Mouse (Mus musculus) thymus, postnatal 36 days (tissue): ENCODE results near the gene Camk1.
A peak's percentile ranks its signal among the peaks of the same experiment; 100 is the strongest.

ENCODE experiments used
- DNase-seq, 2 experiments: peaks; one replicate each; pipeline ENCODE4 v3.0.0; 2022; ENCODE audit warnings: mixed read lengths in 2 of 2

The Camk1 gene

DNA sequence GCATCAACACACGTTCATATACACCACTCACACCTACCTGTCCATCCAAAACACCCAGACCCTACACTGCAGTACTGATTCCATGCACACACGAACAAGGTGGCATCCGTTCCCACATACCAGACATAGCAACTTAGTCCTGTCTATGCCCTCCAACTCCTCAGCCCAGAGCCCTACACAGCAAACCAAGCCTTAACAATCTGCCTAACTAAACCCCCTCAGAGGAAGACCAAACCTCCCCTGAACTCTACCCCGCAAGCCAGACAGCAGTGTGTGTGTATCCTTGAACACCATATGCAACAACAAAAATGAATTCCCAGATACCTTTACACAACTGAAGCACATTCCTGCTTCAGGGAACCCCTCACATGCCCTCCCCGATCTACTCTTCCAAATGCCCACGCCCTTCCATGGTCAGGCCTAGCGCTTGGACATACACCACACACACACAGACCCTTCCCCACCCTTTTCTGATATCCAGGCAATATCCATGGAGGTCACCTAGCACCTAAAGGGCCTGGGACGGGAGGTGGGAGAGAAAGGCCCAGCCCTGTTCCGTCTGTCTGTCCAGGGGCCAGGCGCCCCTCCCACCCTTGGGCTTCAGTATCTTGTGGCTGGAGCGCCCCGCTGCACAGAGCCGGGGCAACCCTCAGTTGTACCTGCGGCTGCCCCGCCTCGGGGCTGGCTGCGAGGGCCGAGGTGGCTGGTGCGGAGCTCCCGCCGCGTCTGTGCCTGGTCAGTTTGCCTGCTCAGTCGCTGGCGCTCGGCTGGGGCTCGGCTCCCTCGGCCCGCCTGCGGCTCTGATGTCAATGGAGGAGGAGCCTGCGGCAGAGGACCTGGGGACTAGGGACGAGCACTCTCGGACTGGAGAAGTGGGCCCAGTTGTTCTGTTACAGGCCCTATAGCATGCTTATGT, at the start of gene Camk1:
Gene Camk1 (minus strand): TSS at position 808 of the 916 bp plus-strand sequence.
- peak; percentile 14 to 26 for DNase-seq

DNA sequence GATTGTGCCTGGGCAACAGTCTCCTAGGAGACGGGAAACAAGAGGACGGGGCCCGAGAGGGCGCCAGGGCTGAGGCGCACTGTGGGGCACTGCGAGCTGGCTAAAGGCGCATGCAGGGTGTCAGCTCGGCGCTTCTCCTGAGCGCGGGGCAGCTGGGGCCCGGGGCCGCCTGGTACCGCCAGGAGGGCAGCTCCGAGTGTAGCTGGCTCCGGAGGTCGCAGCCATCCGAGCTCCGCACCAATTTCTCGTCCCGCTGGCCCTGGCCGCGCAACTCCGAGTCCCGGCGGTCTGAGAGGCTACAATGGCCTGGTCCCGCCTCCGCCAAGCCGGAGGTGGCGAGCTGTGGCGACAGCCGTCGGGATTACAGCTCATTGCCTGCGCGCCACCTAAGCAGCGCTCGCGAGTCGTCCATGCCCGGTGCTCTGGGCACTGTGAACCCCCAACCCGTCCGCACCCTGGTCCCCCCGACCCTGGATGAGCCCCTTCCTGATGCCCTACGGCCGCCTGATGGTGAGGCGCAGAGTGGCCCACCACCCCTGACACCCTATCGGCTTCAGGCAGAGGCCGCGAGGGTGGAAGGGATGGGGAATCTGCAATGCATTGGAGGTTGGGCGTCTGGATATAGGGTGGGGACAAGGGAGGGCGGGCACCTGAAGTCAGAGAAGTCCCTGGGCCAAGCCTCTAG, 48.7 kb upstream of the Camk1 start:
- DNase-seq = no peak

DNA sequence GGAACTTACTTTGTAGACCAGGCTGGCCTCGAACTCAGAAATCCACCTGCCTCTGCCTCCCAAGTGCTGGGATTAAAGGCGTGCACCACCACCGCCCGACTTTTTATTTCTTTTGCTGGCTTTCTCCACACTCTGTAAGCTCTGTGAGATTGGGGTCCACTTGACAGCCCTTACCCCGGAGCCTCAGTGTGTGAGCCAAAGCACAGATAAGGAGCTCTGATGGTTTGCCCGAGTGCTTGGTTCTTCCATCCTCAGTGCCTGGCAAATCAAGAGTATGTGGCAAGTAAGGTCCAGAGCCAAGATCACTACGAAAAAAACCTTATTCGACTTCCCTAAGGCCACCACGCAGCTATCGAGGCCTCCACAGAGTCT, 48.2 kb upstream of the Camk1 start:
- no peak for DNase-seq

DNA sequence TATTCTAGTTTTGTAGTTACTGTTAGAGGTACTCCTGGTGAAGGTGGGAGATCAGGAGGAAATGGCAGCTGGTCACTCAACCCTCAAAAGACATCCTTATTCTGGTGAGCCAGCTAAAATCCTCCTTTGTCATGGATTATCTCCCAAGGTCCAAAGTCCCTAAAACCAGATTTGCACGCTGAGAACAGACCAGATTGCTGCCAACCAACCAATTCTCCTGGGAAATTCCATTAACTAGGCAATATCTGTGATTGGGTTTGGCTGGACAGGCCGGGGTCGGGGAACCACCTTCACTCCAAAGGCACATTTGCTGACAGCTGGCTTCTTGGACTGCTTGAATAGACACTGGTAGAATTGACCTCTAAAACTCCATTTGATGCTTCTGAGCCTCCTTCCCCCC, 46.9 kb upstream of the Camk1 start:
- DNase-seq = no peak

DNA sequence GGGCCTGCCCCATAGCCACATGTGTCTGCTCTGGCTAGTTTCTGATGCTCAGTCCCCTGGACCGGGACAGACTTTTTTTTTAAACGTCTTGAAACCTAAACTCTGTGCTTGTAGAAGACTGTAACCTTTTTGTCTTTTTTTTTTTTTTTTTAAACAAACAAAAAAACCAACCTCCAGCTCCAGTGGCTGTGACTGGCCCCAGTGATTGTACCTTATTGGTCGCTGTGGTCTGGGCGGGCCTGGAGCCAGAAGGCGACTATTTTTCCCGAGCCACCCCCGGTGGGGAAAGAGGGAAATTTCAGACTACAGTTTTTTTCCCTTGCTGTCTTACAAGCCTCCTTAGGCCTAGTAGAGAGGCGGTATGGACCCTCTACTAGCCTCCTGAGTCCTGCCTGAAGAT, 45.2 kb upstream of the Camk1 start, which contains the start of gene Ttll3:
Gene Ttll3 (plus strand): TSS at position 301 of the 400 bp plus-strand sequence.
- no peak for DNase-seq

DNA sequence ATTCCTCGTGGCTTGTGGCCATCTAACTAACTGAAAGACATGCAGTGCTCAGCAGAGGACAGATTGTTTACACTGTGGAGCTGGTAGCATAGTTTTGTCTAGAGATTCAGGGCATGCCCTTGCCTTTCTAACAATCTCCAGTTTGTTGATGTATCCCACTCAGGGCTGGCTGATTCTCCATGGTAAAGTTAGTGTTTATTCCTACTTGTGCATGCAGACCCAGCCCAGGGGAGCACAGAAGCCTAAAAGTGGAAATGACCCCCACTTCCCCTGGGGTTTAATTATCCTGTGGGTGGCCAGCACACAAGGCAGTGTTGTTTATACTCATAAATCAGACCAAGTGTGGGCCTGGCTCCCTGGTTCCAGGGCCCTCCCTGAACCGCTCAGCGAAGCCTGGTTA, 42.2 kb upstream of the Camk1 start:
- DNase-seq = no peak

DNA sequence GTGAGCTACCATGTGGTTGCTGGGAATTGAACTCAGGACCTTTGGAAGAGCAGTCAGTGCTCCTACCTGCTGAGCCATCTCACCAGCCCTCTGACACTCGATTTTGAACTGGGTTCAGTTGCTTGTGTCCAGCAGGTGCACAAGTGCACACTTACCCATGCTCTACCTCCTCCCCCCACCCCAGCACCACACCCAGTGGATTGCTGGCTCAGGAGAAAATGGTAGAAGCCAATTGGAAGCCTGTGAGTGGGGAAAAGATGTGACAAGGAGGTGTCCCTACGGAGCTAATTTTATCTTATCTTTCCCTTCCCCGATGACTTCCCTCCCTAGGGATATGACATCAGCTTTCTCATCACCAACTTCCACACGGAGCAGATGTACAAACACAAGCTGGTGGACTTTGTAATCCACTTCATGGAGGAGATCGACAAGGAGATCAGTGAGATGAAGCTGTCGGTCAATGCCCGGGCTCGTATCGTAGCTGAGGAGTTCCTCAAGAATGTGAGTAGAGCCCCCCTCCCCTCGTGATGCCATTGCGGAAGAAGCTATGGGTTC, 41.5 kb upstream of the Camk1 start:
- DNase-seq = no peak

DNA sequence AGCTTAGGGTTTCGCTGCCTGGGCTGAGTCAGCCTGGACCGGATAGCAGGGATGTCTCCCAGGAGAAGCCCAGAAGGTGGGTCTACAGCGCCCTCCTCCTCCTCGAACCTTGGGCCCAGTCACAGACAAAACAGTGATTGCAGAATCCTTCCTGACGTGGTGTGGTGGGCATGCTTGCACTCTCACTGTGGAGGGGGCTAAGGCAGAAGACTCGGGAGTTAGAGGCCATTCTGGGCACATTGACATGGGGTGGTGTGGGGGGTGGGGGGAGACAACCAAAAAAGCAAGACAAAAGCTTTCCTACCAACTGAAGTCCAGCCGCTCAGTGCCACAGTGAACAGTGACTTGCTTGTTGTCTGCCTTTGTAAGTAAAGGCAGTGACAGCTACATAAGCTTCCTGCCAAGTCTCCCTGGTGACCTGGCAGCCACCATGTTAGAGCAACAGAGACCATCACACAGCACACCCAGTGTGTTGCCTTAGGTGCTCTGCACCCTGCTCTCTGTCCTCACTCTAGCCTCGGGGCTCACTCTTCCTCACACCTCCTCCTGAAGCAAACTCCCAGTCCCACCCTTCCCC, 40.7 kb upstream of the Camk1 start:
- DNase-seq = no peak

DNA sequence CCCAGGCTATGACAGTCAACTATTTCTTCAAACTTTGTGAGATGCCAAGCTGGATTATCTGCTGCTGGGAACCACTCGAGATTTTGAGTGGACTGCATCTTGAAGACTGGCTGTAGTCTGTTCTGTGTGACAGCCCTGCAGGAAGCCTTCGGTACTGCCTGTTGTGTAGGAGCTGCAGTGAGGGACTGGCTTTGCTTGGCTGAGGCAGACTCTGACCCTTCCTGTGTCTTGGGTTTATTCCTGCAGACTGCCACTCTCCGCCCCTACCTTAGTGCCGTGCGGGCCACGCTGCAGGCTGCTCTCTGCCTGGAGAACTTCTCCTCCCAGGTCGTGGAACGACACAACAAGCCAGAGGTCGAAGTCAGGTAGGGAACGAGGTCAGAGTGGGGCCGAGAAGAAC, 36.7 kb upstream of the Camk1 start:
- DNase-seq = no peak

DNA sequence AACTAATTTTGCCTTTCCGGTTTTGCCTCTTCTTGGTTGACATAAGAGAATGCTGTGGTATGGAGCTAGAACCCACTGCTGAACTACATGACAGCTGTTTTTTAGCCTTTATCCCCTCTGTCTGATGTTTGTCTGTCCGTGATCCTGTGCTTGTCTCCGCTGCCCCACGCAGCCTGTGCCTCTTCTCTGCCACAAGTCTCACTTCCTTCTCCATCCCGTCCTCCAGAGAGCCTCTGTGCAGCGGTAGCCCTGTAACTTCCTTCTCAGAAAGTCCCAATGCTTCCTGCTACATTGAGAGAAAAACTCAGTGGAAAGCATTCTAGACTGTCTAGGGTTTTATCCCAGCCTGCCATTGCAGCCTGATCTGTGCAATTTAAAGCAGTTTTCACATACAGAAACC, 35.5 kb upstream of the Camk1 start:
- DNase-seq = no peak

DNA sequence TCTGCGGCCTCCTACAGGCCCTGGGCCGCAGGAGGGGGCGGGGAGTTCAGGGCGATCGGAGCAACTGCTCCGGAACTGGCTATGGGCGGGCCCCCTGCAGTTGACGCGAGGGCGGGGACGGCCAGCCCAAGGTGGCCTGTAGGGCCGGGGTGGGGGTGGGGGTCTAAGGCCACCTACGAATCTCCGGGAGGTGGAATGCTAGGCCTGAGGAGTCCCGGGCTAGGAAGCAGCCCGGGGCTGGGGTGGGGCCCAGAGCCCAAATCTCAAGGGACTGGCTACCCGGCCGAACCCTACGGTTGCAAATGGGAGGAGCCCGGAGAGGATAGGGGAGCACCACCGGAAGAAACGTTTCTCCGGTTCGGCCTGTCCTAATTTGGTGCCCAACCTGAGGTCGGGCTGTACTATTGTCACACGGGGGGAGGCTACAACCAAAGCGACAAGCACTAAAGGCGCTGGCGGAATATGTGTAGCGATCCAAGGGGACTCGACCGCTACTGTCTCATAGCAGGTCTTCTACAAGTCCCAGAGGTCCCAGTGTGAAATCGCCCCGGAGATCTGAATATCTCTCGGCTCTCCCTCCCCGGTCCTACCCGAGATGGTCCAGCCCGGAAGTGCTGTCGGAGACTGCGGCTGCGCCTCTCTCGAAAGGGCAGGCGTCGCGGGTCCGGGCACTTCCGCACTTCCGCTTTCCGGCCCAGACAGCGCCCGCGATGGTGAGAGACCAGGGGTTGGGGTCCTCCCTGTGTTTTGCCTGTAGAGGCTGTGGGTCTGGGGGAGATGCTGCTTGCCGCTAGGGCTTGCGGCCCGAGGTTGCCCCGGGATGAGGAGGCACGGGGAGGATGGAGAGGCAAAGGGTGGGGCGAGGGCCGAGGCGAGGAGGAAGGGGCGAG, 34.0 kb upstream of the Camk1 start, which contains the start of the genes Tada3 and Arpc4:
Gene Tada3 (minus strand): TSS at position 388 of the 890 bp plus-strand sequence.
Gene Arpc4 (plus strand): TSS at position 620 of the 890 bp plus-strand sequence.
- DNase-seq = peak; percentile 91 to 95

DNA sequence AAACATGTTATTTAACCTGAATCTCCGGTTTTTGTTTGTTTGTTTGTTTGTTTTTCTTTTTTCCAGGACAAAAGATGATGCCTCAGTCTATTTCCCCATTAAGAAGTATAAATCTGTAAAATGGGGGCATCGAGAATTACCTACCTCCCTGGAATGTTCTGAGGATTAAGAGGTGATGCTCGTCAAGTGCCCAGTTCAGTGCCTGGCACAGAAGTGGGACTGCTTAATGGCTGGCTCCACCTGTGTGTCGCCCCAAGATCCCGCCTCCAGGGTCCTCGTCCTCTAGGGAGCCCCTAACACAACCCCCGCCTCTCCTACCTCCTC, 33.4 kb upstream of the Camk1 start:
- no peak for DNase-seq

DNA sequence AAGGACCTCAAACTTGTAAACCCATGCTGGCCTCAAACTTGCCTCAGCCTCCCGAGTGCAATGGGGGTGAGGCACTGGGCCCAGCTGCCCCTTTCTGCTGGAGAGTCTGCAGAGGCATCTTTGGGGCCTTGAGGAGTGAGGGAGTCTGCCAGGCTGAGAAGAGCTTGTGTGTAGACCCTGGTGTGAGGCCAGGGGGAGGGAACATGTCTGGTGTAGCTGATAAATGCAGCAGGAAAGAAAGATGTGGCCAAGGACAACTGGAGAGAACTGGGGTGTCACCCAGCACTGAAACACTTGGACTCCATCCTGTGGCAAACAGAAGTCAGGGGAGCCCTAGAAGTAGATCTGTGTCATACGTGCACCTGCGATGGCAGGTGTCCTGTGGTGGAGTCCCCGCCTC, 29.7 kb upstream of the Camk1 start:
- no peak for DNase-seq

DNA sequence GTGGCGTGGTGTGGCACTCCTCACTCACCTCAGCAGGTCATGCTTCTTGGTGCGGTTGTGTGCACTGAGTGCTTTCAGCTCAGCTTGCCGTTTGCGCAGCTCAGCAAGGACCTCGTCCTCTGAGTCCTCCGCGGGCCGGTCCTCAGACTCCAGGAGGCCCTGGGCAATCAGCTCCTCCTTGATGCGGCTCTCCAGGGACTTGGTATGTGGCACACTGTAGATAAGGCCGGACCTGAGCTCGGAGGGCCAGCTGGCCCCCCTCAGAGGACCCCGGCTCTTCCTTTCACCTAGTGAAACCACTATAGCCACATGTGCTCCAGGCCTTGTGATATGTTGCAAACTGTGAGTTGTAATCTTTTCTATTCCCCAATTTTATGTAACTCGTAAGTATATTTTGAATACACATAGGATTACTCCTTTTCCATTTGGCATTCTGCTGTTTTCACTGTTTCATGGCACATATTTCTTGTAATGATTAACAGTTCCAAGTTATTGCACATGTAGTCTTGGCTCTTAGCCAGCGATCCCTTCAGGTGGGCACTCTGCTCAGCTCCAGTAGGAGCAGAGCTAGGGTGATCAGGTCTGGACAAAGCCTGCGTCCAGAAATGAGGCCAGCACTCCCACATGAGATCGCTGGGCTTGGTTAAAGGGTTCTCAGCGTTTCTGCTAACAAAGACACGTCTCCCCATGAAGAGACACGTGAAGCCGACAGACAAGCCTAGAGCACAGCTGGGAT, 26.6 kb upstream of the Camk1 start:
- no peak for DNase-seq

DNA sequence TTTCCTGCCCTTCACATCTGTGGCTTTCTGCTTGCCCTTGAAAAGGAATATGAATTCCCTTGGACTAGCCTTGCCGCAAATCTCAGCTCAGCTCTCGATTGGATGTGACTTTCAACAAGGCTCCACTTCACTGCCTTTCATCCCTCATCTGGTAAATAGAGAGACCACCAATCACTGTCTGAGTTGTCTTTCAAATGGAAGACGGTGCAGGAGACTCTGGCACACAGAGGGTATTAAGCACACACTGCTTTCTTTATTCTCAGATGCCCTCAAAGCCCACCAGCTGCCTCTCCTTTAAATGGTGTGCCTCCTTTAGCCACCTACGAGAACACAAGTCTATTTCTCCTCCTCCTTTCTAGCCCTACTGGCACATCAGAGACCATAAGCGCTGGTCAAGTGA, 24.8 kb upstream of the Camk1 start:
- no peak for DNase-seq

DNA sequence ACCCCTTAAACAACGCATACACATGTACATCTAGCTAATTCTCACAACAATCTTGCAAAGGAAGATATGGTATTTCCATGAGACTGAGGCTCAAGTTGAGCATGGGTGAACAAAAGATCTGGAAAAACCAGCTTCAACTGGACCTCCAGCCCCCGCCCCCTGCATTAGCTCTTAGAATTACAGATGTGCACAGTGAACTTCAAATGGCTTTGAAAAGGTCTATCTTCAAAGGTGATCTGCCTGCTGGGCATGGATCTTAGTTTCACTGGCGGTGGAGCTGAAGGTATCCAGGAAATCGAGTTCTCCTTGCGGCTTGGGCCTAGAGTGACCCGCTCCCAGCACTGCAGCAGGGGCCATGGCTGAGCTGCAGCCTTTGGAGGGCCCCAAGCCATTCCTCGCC, 24.3 kb upstream of the Camk1 start:
- DNase-seq = no peak

DNA sequence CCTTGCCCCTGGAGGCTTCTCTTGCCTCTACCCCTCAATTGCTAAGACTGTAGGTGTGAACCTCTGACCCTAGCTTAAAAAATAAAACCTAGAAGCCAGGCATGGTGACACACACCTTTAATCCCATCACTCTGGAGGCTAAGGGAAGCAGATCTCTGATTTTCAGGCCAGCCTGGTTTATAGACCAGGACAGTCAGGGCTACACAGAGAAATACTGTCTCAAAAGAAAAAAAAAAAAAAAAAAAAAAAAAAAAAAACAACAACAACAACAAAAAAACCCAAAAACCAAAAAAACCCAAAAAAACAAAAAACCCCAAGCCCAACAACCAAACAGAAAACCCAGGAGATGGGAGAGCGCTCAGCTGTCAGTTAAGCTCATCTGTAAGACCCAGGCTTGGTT, 23.8 kb upstream of the Camk1 start:
- DNase-seq = no peak

DNA sequence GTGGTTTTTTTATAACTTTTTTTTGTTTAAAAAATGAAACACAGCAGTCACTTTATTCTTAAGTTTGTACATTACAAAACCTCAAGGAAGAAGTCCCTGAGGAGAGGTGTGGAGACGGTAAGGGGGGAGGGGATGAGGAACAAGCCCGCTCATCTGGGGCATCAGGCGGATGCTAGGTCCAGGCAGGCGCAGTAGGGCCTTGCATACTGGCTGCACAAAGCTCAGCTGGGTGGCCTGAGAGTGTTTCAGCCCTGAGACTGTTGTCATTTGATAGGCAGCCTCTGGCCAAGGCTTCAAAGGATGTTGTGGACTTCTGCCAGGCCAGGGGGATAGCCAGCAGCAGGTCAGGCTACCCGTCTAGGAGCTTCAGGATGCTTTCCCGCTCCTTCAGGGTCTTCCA, 22.9 kb upstream of the Camk1 start:
- no peak for DNase-seq

DNA sequence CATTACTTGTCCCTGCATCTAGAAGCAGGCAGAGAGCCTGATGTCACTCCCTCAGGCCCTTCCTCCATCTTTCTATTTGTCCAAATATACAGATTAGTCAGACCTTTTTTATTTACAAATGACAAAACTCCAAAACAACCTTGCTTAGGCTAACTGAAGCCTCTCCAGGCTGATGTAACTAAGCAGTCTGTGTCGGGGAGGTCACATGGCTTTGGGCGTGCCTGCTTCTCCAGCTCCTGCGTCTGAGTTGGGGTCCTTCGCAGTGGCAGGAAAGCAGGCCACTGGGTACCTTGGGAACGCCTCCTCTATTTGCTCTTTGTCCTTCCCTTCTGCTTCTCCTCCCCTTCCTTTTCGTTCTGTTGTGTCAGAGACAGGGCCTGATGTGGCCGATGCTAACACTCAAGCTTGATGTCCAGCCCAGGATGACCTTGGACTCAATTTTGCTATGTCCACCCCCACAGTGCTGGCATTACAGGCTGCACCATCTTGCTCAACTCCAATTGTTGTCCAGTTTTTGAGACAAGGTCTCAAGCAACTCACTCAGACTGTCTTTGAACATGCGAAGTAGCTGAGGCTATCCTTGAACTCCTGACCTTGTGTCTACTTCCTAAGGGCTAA, 20.8 kb upstream of the Camk1 start:
- no peak for DNase-seq

DNA sequence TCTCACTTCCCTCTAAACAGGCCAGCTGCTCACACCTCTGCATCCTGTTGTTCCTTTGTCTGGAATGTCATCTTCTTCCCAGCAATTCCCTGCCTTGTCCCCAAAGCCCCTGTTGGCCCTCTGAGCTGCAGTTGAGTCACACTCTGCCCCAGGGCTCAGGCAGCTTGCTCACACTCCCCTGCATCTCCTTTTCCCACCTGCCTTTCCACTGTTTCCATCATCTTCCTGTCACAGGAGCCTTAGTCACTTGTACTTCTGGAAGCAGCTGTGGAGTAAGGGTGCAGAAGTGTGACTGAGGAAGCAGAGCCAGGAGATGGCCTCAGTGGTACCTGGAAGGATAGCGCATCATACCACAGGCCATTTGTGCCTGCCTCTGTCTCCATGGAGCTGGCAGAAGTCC, 18.5 kb upstream of the Camk1 start:
- DNase-seq = no peak

DNA sequence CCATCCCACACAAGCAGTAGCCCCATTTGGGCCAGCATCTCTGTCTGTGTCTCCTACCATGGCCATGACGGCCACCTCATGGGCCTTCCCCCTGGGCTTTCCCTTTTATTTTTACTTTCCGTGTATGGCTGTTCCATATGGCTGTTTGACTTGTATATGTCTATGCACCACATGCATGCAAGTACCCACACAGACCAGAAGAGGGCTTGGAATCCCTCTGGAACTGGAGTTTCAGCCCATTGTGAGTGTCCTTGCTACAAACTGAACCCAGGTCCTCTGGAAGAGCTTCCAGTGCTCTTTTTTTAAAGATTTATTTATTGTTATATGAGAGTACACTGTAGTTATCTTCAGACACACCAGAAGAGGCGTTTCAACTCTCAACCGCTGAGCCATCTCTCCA, 17.7 kb upstream of the Camk1 start:
- no peak for DNase-seq
